ENCODE assay signal across 31 mouse cellular contexts in the genomic region with DNA sequence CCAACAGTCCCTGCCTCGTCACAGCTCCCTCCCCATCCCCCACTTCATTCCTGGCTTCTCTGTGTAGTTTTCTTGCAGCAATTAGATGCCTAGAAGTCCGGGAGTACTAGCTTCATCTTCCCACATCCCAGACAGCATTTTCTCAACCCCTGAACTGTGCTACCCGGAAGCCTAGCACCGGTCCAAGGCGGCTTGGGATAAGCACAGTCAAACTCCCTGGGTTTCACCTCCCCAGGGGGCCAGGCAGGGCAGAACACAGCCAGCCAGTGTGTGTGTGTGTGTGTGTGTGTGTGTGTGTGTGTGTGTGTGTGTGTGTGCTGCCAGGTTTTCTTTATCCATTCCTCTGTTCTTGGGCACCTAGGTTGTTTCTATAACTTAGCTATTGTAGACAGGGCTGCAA.
"Had no signal": no experiment of that assay in that cellular context is flagged by ENCODE, and none has a peak within 500 bp of the region (broad histone marks: within the 10 kb centered on the region; RNA-seq: fewer than 3 reads in every experiment).

No protein-coding gene starts in this region.

- H3K4me2 ChIP-seq: limb, embryonic 12.5 days; limb, embryonic 13.5 days; limb, embryonic 15.5 days; liver, embryonic 11.5 days; liver, embryonic 12.5 days; liver, embryonic 13.5 days; liver, embryonic 15.5 days; lung, embryonic 14.5 days; lung, embryonic 15.5 days; midbrain, embryonic 11.5 days; midbrain, embryonic 12.5 days; midbrain, embryonic 13.5 days; midbrain, embryonic 15.5 days had no signal

- H3K27me3 ChIP-seq: limb, embryonic 13.5 days; limb, embryonic 15.5 days; liver, embryonic 12.5 days; liver, embryonic 15.5 days; lung, embryonic 15.5 days; midbrain, embryonic 12.5 days; midbrain, embryonic 13.5 days; midbrain, embryonic 15.5 days had no signal

- H3K9ac ChIP-seq: limb, embryonic 12.5 days; limb, embryonic 13.5 days; limb, embryonic 15.5 days; liver, embryonic 12.5 days; liver, embryonic 13.5 days; liver, embryonic 14.5 days; liver, embryonic 15.5 days; liver, postnatal 0 days; lung, embryonic 14.5 days; lung, embryonic 15.5 days; midbrain, embryonic 12.5 days; midbrain, embryonic 13.5 days; midbrain, embryonic 15.5 days had no signal

- H3K9me3 ChIP-seq: limb, embryonic 10.5 days; limb, embryonic 12.5 days; limb, embryonic 13.5 days; limb, embryonic 15.5 days; liver, embryonic 12.5 days; liver, embryonic 13.5 days; liver, embryonic 15.5 days; lung, embryonic 15.5 days; midbrain, embryonic 10.5 days; midbrain, embryonic 12.5 days; midbrain, embryonic 13.5 days; midbrain, embryonic 15.5 days had no signal

- H3K27ac ChIP-seq: limb, embryonic 10.5 days; limb, embryonic 12.5 days; limb, embryonic 13.5 days; limb, embryonic 15.5 days; liver, embryonic 12.5 days; liver, embryonic 13.5 days; liver, embryonic 14.5 days; liver, embryonic 15.5 days; lung, embryonic 15.5 days; macrophage; midbrain, embryonic 10.5 days; midbrain, embryonic 12.5 days; midbrain, embryonic 13.5 days; midbrain, embryonic 15.5 days had no signal

- DNase-seq: left cerebral cortex, postnatal 4 days; liver; liver, embryonic 13.5 days; liver, postnatal 0 days; lung, adult 18-20 months; lung, adult 2 months; lung, embryonic 14.5 days; lung, postnatal 10 days; lung, postnatal 14 days; lung, postnatal 36 days; lung, postnatal 4 days; midbrain, embryonic 14.5 days had no signal

- H3K4me3 ChIP-seq: limb, embryonic 10.5 days; limb, embryonic 12.5 days; limb, embryonic 13.5 days; limb, embryonic 15.5 days; liver, embryonic 12.5 days; liver, embryonic 13.5 days; liver, embryonic 15.5 days; lung, embryonic 15.5 days; megakaryocyte, embryonic 14.5 days; midbrain, embryonic 10.5 days; midbrain, embryonic 12.5 days; midbrain, embryonic 13.5 days; midbrain, embryonic 15.5 days; myocyte had no signal

- H3K36me3 ChIP-seq: limb, embryonic 10.5 days; limb, embryonic 12.5 days; limb, embryonic 13.5 days; limb, embryonic 15.5 days; liver, embryonic 12.5 days; liver, embryonic 13.5 days; liver, embryonic 15.5 days; lung, embryonic 15.5 days; midbrain, embryonic 10.5 days; midbrain, embryonic 12.5 days; midbrain, embryonic 13.5 days; midbrain, embryonic 15.5 days had no signal

- H3K4me1 ChIP-seq: limb, embryonic 10.5 days; limb, embryonic 12.5 days; limb, embryonic 13.5 days; limb, embryonic 15.5 days; liver, embryonic 12.5 days; liver, embryonic 13.5 days; liver, embryonic 15.5 days; lung, embryonic 15.5 days; megakaryocyte, embryonic 14.5 days; midbrain, embryonic 10.5 days; midbrain, embryonic 12.5 days; midbrain, embryonic 13.5 days; midbrain, embryonic 15.5 days had no signal

- ATAC-seq: liver, embryonic 12.5 days; liver, postnatal 0 days; lung, postnatal 0 days; midbrain, embryonic 13.5 days; midbrain, embryonic 15.5 days; midbrain, embryonic 16.5 days had no signal
